Mouse (Mus musculus) erythroblast, embryonic 14.5 days (primary cell): ENCODE measurements around the gene Olfr1008.

Experiments
- GATA1 ChIP-seq: IDR thresholded peaks from 2 replicates; pipeline ENCODE4 v1.6.1; 2012; ENCODE audit warnings: low read length, inconsistent platforms, mixed read lengths
- TAL1 ChIP-seq: IDR thresholded peaks from 3 replicates; pipeline ENCODE4 v1.6.1; 2012; ENCODE audit warnings: low read length, inconsistent platforms, mixed read lengths

- TF ChIP-seq TAL1 (no peak), GATA1 (no peak)
Measured at GRCm38 (mm10) chr2:85711159-85711558, 21.9 kb downstream of the Olfr1008 start.
